In genomic region chr7:19405417-19405816, GRCm38 (mm10) we compare ENCODE assay signal across 8 mouse cellular contexts. TPM values are rescaled to one million over a fixed set of nuclear protein-coding genes. Genes with fewer than 3 reads are reported as not detected.
DNase-seq lines count a peak whose midpoint lies in the region; ATAC-seq lines count a peak whose summit lies in the region.

No protein-coding gene starts in this region.

- H3K9ac ChIP-seq in limb, embryonic 13.5 days: no peak overlapping the region
- H3K9ac ChIP-seq in midbrain, embryonic 16.5 days (ENCODE audit: low read depth, low read length): no peak overlapping the region

- H3K4me3 ChIP-seq in embryonic facial prominence, embryonic 10.5 days: peak overlapping the region; percentile 38; the same call in 1 of the 2 replicates
- H3K4me3 ChIP-seq in limb, embryonic 13.5 days: 0 out of 2 replicates have a peak overlapping the region, but pooled peaks have one; percentile 13
- no peak overlapping the region for H3K4me3 ChIP-seq in midbrain, embryonic 16.5 days (ENCODE audit: low read depth, low read length)

- WGBS in embryonic facial prominence, embryonic 10.5 days: 3% methylated on average over 19 of the region's 19 CpGs
- WGBS in limb, embryonic 13.5 days: 3% methylated on average over 19 of the region's 19 CpGs
- WGBS in midbrain, embryonic 16.5 days: 4% methylated on average over 19 of the region's 19 CpGs

- peaks cover 9% of the 10 kb centered on the region for H3K9me3 ChIP-seq in embryonic facial prominence, embryonic 10.5 days
- peaks cover 9% of the 10 kb centered on the region; the same call in 1 of the 2 replicates for H3K9me3 ChIP-seq in limb, embryonic 13.5 days
- no peaks in the 10 kb centered on the region for H3K9me3 ChIP-seq in midbrain, embryonic 16.5 days (replicated peaks; ENCODE audit: control insufficient read depth, low read length, poor library complexity, severe bottlenecking)

- H3K4me2 ChIP-seq in limb, embryonic 13.5 days (replicated peaks): peak overlapping the region; percentile 48
- peak overlapping the region; percentile 41; the same call in 1 of the 2 replicates for H3K4me2 ChIP-seq in midbrain, embryonic 16.5 days (ENCODE audit: low read length)

- H3K4me1 ChIP-seq in embryonic facial prominence, embryonic 10.5 days: peaks cover 22% of the 10 kb centered on the region
- peaks cover 18% of the 10 kb centered on the region for H3K4me1 ChIP-seq in limb, embryonic 13.5 days
- no peaks in the 10 kb centered on the region for H3K4me1 ChIP-seq in midbrain, embryonic 16.5 days (ENCODE audit: control insufficient read depth, insufficient read depth, low read length)

- peak; percentile 74 to 89 for DNase-seq in left cerebral cortex, adult 18-20 months (ENCODE audit: low spot score in 2 of 2)
- DNase-seq in left cerebral cortex, adult 11 months (ENCODE audit: low spot score): no peak
- peak; percentile 89 for DNase-seq in embryonic facial prominence, embryonic 10.5 days (ENCODE audit: low spot score)
- DNase-seq in heart, adult 18-20 months: peak; percentile 72 to 94
- DNase-seq in kidney, adult 11 months: peak; percentile 73
- DNase-seq in spleen, postnatal 36 days (ENCODE audit: low spot score in 2 of 2): peak; percentile 58 to 75

- H3K36me3 ChIP-seq in embryonic facial prominence, embryonic 10.5 days (replicated peaks): no peaks in the 10 kb centered on the region
- no peaks in the 10 kb centered on the region for H3K36me3 ChIP-seq in limb, embryonic 13.5 days
- no peaks in the 10 kb centered on the region for H3K36me3 ChIP-seq in midbrain, embryonic 16.5 days (ENCODE audit: control insufficient read depth, insufficient read depth, low read length)

- H3K27me3 ChIP-seq in embryonic facial prominence, embryonic 10.5 days (replicated peaks; ENCODE audit: low read depth, poor library complexity, severe bottlenecking): peaks cover 67% of the 10 kb centered on the region
- H3K27me3 ChIP-seq in limb, embryonic 13.5 days: peaks cover 55% of the 10 kb centered on the region
- peaks cover 26% of the 10 kb centered on the region for H3K27me3 ChIP-seq in midbrain, embryonic 16.5 days (ENCODE audit: control insufficient read depth, insufficient read depth, low read depth, low read length)

- H3K27ac ChIP-seq in embryonic facial prominence, embryonic 10.5 days (replicated peaks): no peak overlapping the region
- no peak overlapping the region for H3K27ac ChIP-seq in limb, embryonic 13.5 days
- H3K27ac ChIP-seq in midbrain, embryonic 16.5 days (ENCODE audit: low read length): no peak overlapping the region

- peak; percentile 30; the same call in 1 of the 2 replicates for ATAC-seq in limb, embryonic 13.5 days (ENCODE audit: low FRiP score, low read depth)
- ATAC-seq in midbrain, embryonic 16.5 days: peak; percentile 67; the same call in 1 of the 2 replicates

RNA-seq across cellular contexts. Expression of gene Ckm, which starts 0.8 kb away (rescaled TPM):
- under 1 TPM in 1 of 2 experiments, not detected in 1; 0.19 TPM for total RNA-seq in left cerebral cortex, adult 18-20 months (2021)
- 0.20 TPM in 1 of 2 replicates, not detected in the other for polyA plus RNA-seq in embryonic facial prominence, embryonic 10.5 days (2016; fragmentation: Nextera tagmentation; extraction: Ambion mirVana)
- total RNA-seq in heart, adult 18-20 months (2021): 1,000 to 10,000 TPM; 3,672 to 3,752 TPM
- polyA plus RNA-seq in limb, embryonic 13.5 days (2015; fragmentation: Nextera tagmentation; extraction: Ambion mirVana): 3.2 and 4.7 TPM in 2 replicates
- polyA plus RNA-seq in midbrain, embryonic 16.5 days (2015; fragmentation: Nextera tagmentation; extraction: Ambion mirVana): 0.25 and 0.35 TPM in 2 replicates

RNA-seq across cellular contexts. Expression of gene Klc3, which starts 1.5 kb away (rescaled TPM):
- total RNA-seq in left cerebral cortex, adult 18-20 months (2021): 1 to 10 TPM; 3.5 to 4.3 TPM
- polyA plus RNA-seq in embryonic facial prominence, embryonic 10.5 days (2016; fragmentation: Nextera tagmentation; extraction: Ambion mirVana): 7.9 and 8.8 TPM in 2 replicates
- under 1 TPM; 0.32 to 0.46 TPM for total RNA-seq in heart, adult 18-20 months (2021)
- 8.3 and 8.6 TPM in 2 replicates for polyA plus RNA-seq in limb, embryonic 13.5 days (2015; fragmentation: Nextera tagmentation; extraction: Ambion mirVana)
- polyA plus RNA-seq in midbrain, embryonic 16.5 days (2015; fragmentation: Nextera tagmentation; extraction: Ambion mirVana): 1.4 and 1.7 TPM in 2 replicates

RNA-seq across cellular contexts. Expression of gene Ercc2, which starts 23.6 kb away (rescaled TPM):
- 10 to 100 TPM; 32.2 to 36.4 TPM for total RNA-seq in left cerebral cortex, adult 18-20 months (2021)
- polyA plus RNA-seq in embryonic facial prominence, embryonic 10.5 days (2016; fragmentation: Nextera tagmentation; extraction: Ambion mirVana): 28.1 and 28.8 TPM in 2 replicates
- 10 to 100 TPM in 1 of 2 experiments, 1 to 10 TPM in 1; 7.6 to 10.4 TPM for total RNA-seq in heart, adult 18-20 months (2021)
- 18.2 and 18.3 TPM in 2 replicates for polyA plus RNA-seq in limb, embryonic 13.5 days (2015; fragmentation: Nextera tagmentation; extraction: Ambion mirVana)
- 28.0 and 29.5 TPM in 2 replicates for polyA plus RNA-seq in midbrain, embryonic 16.5 days (2015; fragmentation: Nextera tagmentation; extraction: Ambion mirVana)

RNA-seq across cellular contexts. Expression of gene Ppp1r13l, which starts 45.9 kb away (rescaled TPM):
- total RNA-seq in left cerebral cortex, adult 18-20 months (2021): 1 to 10 TPM; 8.2 to 9.6 TPM
- 6.9 and 7.1 TPM in 2 replicates for polyA plus RNA-seq in embryonic facial prominence, embryonic 10.5 days (2016; fragmentation: Nextera tagmentation; extraction: Ambion mirVana)
- total RNA-seq in heart, adult 18-20 months (2021): 10 to 100 TPM; 38.2 to 42.9 TPM
- polyA plus RNA-seq in limb, embryonic 13.5 days (2015; fragmentation: Nextera tagmentation; extraction: Ambion mirVana): 9.0 and 9.6 TPM in 2 replicates
- 2.0 and 2.8 TPM in 2 replicates for polyA plus RNA-seq in midbrain, embryonic 16.5 days (2015; fragmentation: Nextera tagmentation; extraction: Ambion mirVana)

RNA-seq across cellular contexts. Expression of gene Cd3eap, which starts 46.1 kb away (rescaled TPM):
- 10 to 100 TPM; 17.1 to 18.1 TPM for total RNA-seq in left cerebral cortex, adult 18-20 months (2021)
- 26.8 and 28.9 TPM in 2 replicates for polyA plus RNA-seq in embryonic facial prominence, embryonic 10.5 days (2016; fragmentation: Nextera tagmentation; extraction: Ambion mirVana)
- 1 to 10 TPM; 9.6 to 10.0 TPM for total RNA-seq in heart, adult 18-20 months (2021)
- polyA plus RNA-seq in limb, embryonic 13.5 days (2015; fragmentation: Nextera tagmentation; extraction: Ambion mirVana): 29.9 and 31.8 TPM in 2 replicates
- 24.1 and 24.6 TPM in 2 replicates for polyA plus RNA-seq in midbrain, embryonic 16.5 days (2015; fragmentation: Nextera tagmentation; extraction: Ambion mirVana)
